Mouse (Mus musculus): ENCODE data around the gene Atrn. TPM values are rescaled to one million over a fixed set of nuclear protein-coding genes. Genes with fewer than 3 reads are reported as not detected.

Atrn gene
- total RNA-seq (2014; rRNA removed) (76.4 and 78.4 TPM in 2 replicates), polyA plus RNA-seq (2015; fragmentation: Nextera tagmentation; extraction: Ambion mirVana) (11.2 and 12.6 TPM in 2 replicates)

DNA sequence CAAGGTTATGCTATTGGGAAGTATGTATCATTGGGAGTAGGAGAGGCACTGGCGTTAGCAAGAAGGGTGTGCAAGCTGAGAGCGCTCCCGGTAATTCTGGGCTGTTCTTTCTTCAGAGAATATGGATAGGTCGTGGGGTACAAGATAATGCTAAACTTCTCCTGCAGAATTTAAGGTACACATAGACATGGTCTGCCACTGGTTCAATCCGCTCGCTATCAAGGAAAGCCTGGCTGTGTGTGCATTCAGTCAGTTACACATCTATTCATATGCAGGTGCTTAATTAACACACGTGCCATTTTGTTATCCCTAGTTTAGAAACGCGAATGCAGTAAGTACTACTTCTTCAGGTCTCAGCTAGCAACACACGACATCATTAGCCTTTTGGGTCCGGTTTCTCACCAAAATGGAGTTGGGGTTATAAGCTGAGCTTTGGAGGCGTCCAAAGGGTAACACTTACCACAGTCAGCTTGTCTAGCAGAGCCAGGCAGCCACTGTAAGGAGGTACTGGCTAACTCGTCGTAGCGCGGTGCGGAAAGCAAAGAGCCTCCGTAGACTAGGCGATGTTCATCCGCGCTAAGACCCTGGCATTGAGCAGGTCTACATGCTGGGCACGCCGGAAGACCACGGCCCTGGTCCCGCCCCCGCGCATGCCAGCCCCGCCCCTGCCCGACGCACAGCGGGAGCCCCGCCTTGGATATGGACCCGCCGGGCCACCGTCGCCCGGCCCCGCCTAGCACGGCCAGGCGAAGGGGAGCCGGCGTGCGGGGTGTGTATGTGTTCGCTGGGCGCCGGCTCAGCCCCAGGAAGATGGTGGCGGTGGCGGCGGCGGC is at the start of gene Atrn, which contains the start of gene 4930402H24Rik:
Gene Atrn (plus strand): TSS at position 745 of the 833 bp plus-strand sequence.
Gene 4930402H24Rik (minus strand): TSS at position 656 of the 833 bp plus-strand sequence.
- H3K9ac ChIP-seq (replicated peaks; ENCODE audit: low read length) = peak within 1 kb of the TSS; percentile 95
- H3K4me2 ChIP-seq (ENCODE audit: low read depth, low read length) = peak within 1 kb of the TSS; percentile 64
- DNase-seq (ENCODE audit: low spot score) = peak; percentile 97
- H3K9me3 ChIP-seq (ENCODE audit: low read length) = no peaks in the 10 kb centered on the region
- no peaks in the 10 kb centered on the region for H3K36me3 ChIP-seq (ENCODE audit: insufficient read depth, low read length)
- H3K4me1 ChIP-seq (ENCODE audit: insufficient read depth, low read length) = peaks cover 12% of the 10 kb centered on the region
- TF ChIP-seq CTCF (IDR thresholded peaks at IDR 0.05; ENCODE audit: low read depth) = no peak
- H3K4me3 ChIP-seq (ENCODE audit: low read length) = peak within 1 kb of the TSS; percentile 98
- peak; percentile 99 for ATAC-seq
- H3K27me3 ChIP-seq (ENCODE audit: insufficient read depth, low read length) = no peaks in the 10 kb centered on the region
- 3% methylated on average over 45 of the region's 50 CpGs for WGBS
- peak within 1 kb of the TSS; percentile 88 for H3K27ac ChIP-seq

- ATAC-seq (no peak), DNase-seq (ENCODE audit: low spot score) (no peak)
- 90% methylated on average over 3 of the region's 3 CpGs for WGBS
- Histone ChIP-seq H3K4me3 (ENCODE audit: low read length) (no peak overlapping the region), H3K27ac (no peak overlapping the region), H3K9ac (replicated peaks; ENCODE audit: low read length) (no peak overlapping the region), H3K4me2 (ENCODE audit: low read depth, low read length) (no peak overlapping the region), H3K4me1 (ENCODE audit: insufficient read depth, low read length) (no peaks in the 10 kb centered on the region), H3K9me3 (ENCODE audit: low read length) (no peaks in the 10 kb centered on the region), H3K36me3 (ENCODE audit: insufficient read depth, low read length) (no peaks in the 10 kb centered on the region), H3K27me3 (ENCODE audit: insufficient read depth, low read length) (no peaks in the 10 kb centered on the region)
- no peak for TF ChIP-seq CTCF (IDR thresholded peaks at IDR 0.05; ENCODE audit: low read depth)
These were observed 44.2 kb upstream of the Atrn start for GRCm38 (mm10) chr2:130862091-130862490.

DNA sequence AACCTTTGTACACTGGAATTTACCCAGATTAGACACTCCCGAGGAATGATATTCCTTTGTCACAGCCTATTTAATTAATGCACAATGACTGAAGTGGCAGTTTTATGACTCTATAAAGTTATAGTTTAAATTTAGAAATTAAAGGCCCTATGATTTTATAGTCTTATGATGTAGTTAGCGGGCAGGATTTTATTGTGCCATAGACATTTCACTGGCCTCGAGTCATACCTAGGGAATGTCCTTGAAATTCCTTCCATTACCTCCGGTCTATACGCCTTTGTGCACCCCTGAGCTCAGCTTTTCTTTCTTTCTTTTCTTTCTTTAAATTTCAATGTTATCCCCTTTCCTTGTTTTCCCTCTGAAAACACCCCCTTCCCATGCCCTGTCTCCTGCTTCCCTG is 35.4 kb upstream of the Atrn start:
- H3K9ac ChIP-seq (replicated peaks; ENCODE audit: low read length) = no peak overlapping the region
- ATAC-seq (no peak), DNase-seq (ENCODE audit: low spot score) (no peak)
- TF ChIP-seq CTCF (IDR thresholded peaks at IDR 0.05; ENCODE audit: low read depth) = no peak
- no peak overlapping the region for H3K27ac ChIP-seq
- no peaks in the 10 kb centered on the region for H3K4me1 ChIP-seq (ENCODE audit: insufficient read depth, low read length)
- no peaks in the 10 kb centered on the region for H3K27me3 ChIP-seq (ENCODE audit: insufficient read depth, low read length)
- no peak overlapping the region for H3K4me3 ChIP-seq (ENCODE audit: low read length)
- H3K9me3 ChIP-seq (ENCODE audit: low read length) = no peaks in the 10 kb centered on the region
- no peaks in the 10 kb centered on the region for H3K36me3 ChIP-seq (ENCODE audit: insufficient read depth, low read length)
- 91% methylated on average over 5 of the region's 5 CpGs for WGBS
- no peak overlapping the region for H3K4me2 ChIP-seq (ENCODE audit: low read depth, low read length)

GRCm38 (mm10) chr2:130877376-130877775 is 28.9 kb upstream of the Atrn start:
- no peak for TF ChIP-seq CTCF (IDR thresholded peaks at IDR 0.05; ENCODE audit: low read depth)
- H3K27ac ChIP-seq = no peak overlapping the region
- no peak overlapping the region for H3K4me3 ChIP-seq (ENCODE audit: low read length)
- no peaks in the 10 kb centered on the region for H3K36me3 ChIP-seq (ENCODE audit: insufficient read depth, low read length)
- DNase-seq (ENCODE audit: low spot score) = no peak
- ATAC-seq = no peak
- 39% methylated on average over 3 of the region's 3 CpGs for WGBS
- H3K9me3 ChIP-seq (ENCODE audit: low read length) = no peaks in the 10 kb centered on the region
- no peaks in the 10 kb centered on the region for H3K27me3 ChIP-seq (ENCODE audit: insufficient read depth, low read length)
- H3K4me1 ChIP-seq (ENCODE audit: insufficient read depth, low read length) = no peaks in the 10 kb centered on the region
- H3K4me2 ChIP-seq (ENCODE audit: low read depth, low read length) = no peak overlapping the region
- no peak overlapping the region for H3K9ac ChIP-seq (replicated peaks; ENCODE audit: low read length)

DNA sequence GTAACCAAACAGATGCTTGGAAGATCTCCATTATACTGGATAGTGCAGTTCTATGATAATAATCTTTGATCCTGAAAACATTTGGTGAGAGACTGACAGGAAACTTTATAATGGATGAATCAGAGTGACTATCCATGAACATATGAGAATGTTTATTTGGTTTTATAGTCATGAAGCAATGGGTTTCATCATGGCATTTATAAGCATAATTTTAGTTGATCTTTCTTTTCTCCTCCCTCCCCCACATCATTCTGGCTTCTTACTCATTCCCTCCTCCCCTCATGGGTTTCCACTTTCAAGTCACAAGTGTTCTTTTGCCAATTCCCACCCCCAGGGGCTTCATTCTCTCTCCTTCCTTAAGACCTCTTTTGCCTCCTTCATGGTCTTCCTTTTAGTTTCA is 19.3 kb upstream of the Atrn start:
- H3K27ac ChIP-seq = no peak overlapping the region
- no peaks in the 10 kb centered on the region for H3K27me3 ChIP-seq (ENCODE audit: insufficient read depth, low read length)
- no peak overlapping the region for H3K4me3 ChIP-seq (ENCODE audit: low read length)
- no peaks in the 10 kb centered on the region for H3K4me1 ChIP-seq (ENCODE audit: insufficient read depth, low read length)
- TF ChIP-seq CTCF (IDR thresholded peaks at IDR 0.05; ENCODE audit: low read depth) = no peak
- DNase-seq (ENCODE audit: low spot score) = no peak
- H3K9ac ChIP-seq (replicated peaks; ENCODE audit: low read length) = no peak overlapping the region
- no peaks in the 10 kb centered on the region for H3K36me3 ChIP-seq (ENCODE audit: insufficient read depth, low read length)
- H3K4me2 ChIP-seq (ENCODE audit: low read depth, low read length) = no peak overlapping the region
- no peak for ATAC-seq
- H3K9me3 ChIP-seq (ENCODE audit: low read length) = no peaks in the 10 kb centered on the region

DNA sequence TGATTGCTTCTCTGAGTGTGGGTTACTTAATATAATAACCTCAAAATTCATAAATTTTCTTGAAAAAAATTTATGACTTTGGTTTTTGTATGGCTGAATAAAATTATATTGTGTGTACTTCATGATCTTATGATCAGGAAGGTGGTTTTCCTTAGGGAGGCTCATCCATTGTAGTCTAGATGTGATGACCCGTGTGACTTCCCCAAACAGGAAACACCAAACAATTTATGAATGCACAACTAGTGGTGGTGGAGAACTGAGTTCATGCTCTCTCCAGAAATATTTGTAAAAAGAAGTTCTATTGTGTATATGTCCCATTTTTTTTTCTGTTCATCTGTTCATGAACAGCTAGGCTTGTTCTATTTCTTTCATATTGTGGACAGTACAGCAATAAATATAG is 18.8 kb upstream of the Atrn start:
- no peak overlapping the region for H3K9ac ChIP-seq (replicated peaks; ENCODE audit: low read length)
- ATAC-seq (no peak), DNase-seq (ENCODE audit: low spot score) (no peak)
- H3K4me2 ChIP-seq (ENCODE audit: low read depth, low read length) = no peak overlapping the region
- H3K36me3 ChIP-seq (ENCODE audit: insufficient read depth, low read length) = no peaks in the 10 kb centered on the region
- 84% methylated on average over 1 of the region's 1 CpGs for WGBS
- no peaks in the 10 kb centered on the region for H3K4me1 ChIP-seq (ENCODE audit: insufficient read depth, low read length)
- no peaks in the 10 kb centered on the region for H3K27me3 ChIP-seq (ENCODE audit: insufficient read depth, low read length)
- no peak overlapping the region for H3K27ac ChIP-seq
- no peaks in the 10 kb centered on the region for H3K9me3 ChIP-seq (ENCODE audit: low read length)
- TF ChIP-seq CTCF (IDR thresholded peaks at IDR 0.05; ENCODE audit: low read depth) = no peak
- H3K4me3 ChIP-seq (ENCODE audit: low read length) = no peak overlapping the region

DNA sequence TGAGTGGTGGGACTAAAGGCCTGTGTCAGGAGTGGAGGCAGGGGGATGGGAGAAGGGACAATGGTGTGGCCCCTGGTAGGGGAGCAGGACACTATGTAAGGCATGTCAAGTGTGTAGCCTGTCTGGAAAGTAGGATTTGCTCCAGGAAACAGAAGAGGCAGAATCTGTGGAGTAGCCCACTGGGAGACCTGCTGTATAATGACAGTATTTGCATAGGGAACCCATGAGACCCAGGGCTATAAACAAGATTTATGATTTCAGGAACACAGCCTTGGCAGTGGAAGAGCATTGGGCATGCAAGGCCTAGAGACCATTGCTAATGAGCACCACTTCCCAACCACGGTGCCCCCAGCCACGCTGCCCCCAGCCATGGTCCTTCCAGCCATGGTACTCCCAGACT is 9.4 kb upstream of the Atrn start:
- ATAC-seq (no peak), DNase-seq (ENCODE audit: low spot score) (no peak)
- no peak overlapping the region for H3K27ac ChIP-seq
- no peak overlapping the region for H3K4me3 ChIP-seq (ENCODE audit: low read length)
- no peak overlapping the region for H3K4me2 ChIP-seq (ENCODE audit: low read depth, low read length)
- no peaks in the 10 kb centered on the region for H3K9me3 ChIP-seq (ENCODE audit: low read length)
- no peak for TF ChIP-seq CTCF (IDR thresholded peaks at IDR 0.05; ENCODE audit: low read depth)
- H3K36me3 ChIP-seq (ENCODE audit: insufficient read depth, low read length) = no peaks in the 10 kb centered on the region
- no peaks in the 10 kb centered on the region for H3K4me1 ChIP-seq (ENCODE audit: insufficient read depth, low read length)
- no peaks in the 10 kb centered on the region for H3K27me3 ChIP-seq (ENCODE audit: insufficient read depth, low read length)
- 78% methylated on average over 2 of the region's 2 CpGs for WGBS
- no peak overlapping the region for H3K9ac ChIP-seq (replicated peaks; ENCODE audit: low read length)

All from hindbrain, postnatal 0 days (tissue).